Mouse (Mus musculus) heart, postnatal 0 days (tissue): ENCODE measurements around the gene Dctn3.

Experiments
- CTCF ChIP-seq: IDR thresholded peaks from 2 replicates; pipeline ENCODE4 v1.5.1; 2016; ENCODE audit warnings: antibody characterized with exemption, control low read depth, low read depth
- EP300 ChIP-seq: IDR thresholded peaks from 2 replicates; pipeline ENCODE4 v1.6.1; 2016; ENCODE audit warnings: antibody characterized with exemption, low read depth

GRCm38 (mm10) chr4:41758021-41758420, 35.1 kb upstream of the Dctn3 start:
- no peak for TF ChIP-seq CTCF
- TF ChIP-seq EP300: no peak
